Mouse (Mus musculus) induced T-regulatory cell, adult 2 months (primary cell): Measurements from ENCODE around the gene Lrp8.

ENCODE experiments used
- DNase-seq: peaks from one replicate; pipeline ENCODE4 v3.0.0-alpha.2; 2012; ENCODE audit warnings: low read depth

Lrp8 gene

DNA sequence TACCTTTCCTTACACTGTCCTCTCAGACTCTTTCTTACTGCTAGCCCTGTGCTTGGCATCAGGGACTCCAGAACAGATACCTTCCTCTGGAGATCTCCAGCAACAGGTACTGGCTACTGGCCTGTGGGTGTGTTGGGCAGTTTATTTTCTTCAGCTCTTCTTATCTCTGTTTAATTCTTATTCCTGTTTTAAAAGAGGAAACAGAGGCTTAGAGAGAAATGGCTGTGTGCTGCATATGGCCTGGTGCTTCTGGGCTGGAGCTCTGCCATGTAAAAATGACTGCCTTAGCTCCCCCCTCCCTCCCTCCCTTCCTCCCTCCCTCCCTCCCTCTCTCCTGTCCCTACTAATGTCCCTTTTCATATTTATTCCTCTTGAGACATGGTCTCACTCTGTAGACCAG is 6.6 kb downstream of the Lrp8 start:
- no peak for DNase-seq

DNA sequence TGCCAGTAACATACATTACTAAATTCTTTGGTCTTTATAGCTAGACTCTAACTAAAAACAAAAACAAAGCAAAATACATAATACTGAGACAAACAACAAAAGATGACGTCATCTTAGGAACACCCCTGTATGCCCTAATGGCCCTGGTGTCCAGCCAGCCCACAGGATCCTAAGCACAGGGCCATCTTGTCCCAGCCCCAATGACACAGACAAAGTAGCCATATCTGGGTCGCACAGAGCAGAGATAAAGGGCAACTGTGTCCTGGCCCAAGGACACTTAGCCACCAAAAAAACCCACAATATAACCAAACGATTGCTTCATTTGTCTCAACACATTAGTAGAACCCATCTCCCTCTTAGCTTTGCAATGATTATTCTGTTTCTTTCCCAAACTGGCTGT is 8.9 kb downstream of the Lrp8 start:
- no peak for DNase-seq

GRCm38 (mm10) chr4:107811716-107812330 is 9.8 kb downstream of the Lrp8 start:
- DNase-seq: no peak

- no peak for DNase-seq
Observed at GRCm38 (mm10) chr4:107812336-107812735, 10.3 kb downstream of the Lrp8 start.

- DNase-seq: no peak
Observed at GRCm38 (mm10) chr4:107816459-107816858, 14.4 kb downstream of the Lrp8 start.

DNA sequence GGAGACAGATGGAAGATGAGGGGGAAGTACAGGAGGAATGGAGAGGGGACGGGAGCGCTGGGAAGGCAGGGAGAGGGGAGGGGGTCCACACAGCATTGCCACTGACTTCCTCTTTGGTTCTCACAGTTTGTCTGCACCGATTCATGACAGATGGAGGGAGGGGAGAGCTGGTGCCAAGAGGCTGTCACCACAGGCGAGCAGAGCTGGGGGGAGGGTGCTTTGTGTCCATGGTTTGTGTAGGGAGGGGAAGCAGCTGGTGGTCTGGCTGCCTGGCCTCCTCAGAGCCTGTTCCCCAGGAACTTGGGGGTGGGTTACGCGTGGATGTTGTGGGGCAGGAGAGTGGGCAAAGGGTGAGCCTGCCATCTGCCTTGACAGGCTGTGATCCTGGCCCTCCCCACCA is 15.4 kb downstream of the Lrp8 start:
- DNase-seq: no peak

DNA sequence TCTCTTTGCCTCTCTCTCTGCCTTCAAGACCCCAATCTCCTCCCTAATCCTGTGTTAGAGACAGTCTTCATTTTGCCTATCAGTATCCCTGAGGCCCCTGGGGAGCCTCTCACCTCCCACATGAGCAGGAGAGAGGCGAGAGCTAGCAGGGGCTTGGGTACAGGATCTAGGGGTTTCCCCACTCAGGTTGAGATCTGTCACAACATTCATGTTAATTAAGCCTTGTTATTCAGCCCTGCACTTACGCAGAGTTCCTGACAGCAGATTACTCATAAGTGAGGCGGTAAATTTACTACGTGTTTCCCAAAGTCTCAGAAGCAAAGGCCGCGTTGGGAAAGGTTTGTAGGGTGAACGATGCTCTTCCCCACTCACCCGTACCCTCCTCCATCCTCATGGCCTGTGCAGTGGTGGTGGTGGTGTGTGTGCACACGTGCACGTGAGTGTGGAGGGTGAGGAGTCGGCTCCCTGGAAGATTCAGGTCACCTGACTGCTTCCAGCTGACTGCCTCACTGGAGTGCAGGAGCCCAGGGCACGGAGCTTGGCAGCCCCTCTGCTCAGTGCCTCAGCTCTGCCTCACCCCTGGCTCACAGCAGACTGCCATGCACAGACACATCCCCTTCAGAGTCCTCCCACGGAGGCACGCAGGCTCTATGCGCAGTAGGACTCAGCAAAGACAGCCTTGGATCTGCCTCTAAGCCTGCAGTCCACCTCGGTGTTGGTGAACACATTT is 18.1 kb downstream of the Lrp8 start:
- peak; percentile 42 for DNase-seq

DNA sequence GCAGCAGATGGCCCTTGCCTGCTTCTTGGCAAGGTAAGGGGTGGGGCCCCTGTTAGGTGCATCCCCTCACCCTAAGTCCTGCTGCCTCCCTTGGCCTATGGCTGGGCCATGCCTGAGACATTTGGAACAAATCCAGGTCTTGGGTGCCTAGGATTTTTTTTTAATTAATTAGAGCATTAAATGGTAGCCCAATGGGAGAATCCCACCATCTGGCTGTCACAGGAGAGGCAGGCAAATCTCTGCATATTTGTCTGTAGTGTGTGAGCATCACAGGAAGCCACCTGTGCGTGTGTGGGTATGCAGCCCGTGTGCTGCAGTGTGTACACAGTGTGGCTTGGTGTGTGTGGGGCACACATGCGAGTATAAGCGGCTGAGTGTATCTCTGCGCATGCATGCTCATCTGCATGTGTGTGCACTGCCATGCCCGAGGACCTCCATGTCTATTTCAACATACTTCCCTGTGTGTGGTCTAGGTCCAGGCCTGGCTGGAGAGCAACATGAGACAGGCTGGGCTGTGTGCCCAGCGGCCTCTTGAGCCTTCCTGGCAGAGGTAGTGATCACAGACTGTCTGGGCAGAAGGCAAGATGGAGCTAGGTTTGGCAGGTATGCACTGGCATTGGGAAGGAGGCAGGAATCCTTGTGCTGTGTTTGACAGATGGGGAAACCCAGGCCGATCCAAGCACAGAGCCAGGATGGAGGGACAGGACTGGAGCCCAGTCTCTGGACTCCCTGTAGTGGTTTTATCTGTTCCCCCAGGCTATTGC is 19.0 kb downstream of the Lrp8 start:
- no peak for DNase-seq

- no peak for DNase-seq
Observed at GRCm38 (mm10) chr4:107822936-107823411, 20.9 kb downstream of the Lrp8 start.

- no peak for DNase-seq
Observed at GRCm38 (mm10) chr4:107823511-107823910, 21.4 kb downstream of the Lrp8 start.

DNA sequence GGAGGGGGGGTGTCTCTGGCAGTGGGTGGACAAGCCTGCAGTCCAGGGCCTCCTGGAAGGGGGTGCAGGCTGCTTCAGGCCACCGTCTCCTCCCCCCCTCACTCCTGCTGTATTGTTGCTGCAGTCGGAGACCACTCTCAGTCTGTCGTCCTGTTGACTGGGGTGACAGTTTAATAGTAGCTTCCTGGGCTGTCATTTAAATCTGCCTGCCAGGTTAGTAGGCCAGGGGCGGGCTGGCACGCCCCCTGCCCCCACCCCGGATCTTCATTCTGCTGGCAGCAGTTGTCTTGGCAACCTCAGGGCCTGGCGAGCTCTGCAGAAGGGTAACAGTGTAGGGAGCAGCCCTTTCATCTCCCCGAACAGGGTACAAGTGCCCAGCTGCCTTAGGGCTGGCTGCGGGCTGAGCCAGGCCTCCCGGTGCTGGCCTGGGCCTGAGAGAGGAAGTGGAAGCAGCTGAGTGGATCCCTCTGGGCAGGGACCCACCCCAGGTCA is 26.7 kb downstream of the Lrp8 start:
- no peak for DNase-seq

- DNase-seq: peak; percentile 31
Observed at GRCm38 (mm10) chr4:107829675-107830074, 27.6 kb downstream of the Lrp8 start.

- no peak for DNase-seq
Observed at GRCm38 (mm10) chr4:107830189-107830588, 28.1 kb downstream of the Lrp8 start.

DNA sequence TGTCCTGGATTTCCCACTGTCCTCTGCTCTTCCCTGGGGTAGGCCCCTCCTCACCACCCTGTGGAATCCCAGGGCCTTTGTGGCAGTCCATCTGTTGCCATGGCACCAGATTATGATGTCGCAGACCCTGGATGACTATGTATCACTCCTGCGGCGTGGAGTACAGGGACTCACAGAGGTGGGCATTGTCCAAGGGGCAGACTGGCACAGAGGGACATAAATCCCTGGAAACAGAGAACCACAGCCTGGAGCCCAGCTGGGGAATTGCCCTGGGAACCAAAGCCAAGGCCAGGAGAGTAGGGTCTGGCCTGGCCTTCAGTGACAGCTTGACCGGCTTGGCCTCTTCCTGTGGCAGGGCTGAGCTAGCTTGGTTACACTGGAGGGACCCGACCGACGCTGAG is 28.8 kb downstream of the Lrp8 start:
- no peak for DNase-seq

- no peak for DNase-seq
Observed at GRCm38 (mm10) chr4:107831678-107832077, 29.6 kb downstream of the Lrp8 start.

- DNase-seq: no peak
Observed at GRCm38 (mm10) chr4:107833525-107833924, 31.5 kb downstream of the Lrp8 start.

- no peak for DNase-seq
Observed at GRCm38 (mm10) chr4:107834643-107835314, 32.7 kb downstream of the Lrp8 start.

DNA sequence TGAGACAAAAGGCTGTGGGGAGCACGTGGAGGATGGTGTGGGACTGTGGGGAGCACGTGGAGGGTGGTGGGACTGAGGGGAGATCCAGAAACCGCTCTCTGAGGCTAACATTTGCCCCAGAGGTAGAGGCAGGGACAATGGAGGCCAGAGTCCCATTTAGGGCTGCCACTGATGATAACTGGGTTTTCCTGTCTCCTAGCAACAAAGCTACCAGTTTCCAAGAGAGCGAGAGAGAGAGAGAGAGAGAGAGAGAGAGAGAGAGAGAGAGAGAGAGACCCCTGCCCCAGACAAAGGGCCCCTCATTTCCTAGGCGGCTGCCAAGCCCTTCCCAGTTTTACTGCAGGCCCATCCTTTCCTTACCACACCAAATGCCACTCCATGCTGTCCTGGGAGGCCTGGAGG is 33.4 kb downstream of the Lrp8 start:
- DNase-seq: no peak

DNA sequence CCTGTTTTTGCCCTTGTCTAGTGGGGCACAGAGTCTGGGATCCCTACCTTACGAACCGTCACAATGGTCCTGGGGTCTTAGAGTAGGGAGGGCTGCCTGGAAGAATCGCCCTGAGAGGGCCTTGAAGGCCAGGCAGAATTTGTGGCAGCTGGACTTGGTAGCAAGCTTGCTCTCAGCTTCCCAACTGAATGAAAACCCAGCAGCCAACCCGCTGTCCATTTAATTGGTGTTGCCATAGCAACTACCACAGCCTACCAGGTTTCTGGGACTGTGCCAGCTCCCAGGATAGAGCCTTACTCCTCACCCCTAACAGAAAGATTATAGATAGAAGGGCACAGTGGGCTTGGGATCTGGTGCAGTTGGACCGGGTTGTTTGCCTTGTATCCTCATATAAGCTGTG is 34.7 kb downstream of the Lrp8 start:
- DNase-seq: no peak

GRCm38 (mm10) chr4:107837910-107838309 is 35.8 kb downstream of the Lrp8 start:
- DNase-seq: no peak

DNA sequence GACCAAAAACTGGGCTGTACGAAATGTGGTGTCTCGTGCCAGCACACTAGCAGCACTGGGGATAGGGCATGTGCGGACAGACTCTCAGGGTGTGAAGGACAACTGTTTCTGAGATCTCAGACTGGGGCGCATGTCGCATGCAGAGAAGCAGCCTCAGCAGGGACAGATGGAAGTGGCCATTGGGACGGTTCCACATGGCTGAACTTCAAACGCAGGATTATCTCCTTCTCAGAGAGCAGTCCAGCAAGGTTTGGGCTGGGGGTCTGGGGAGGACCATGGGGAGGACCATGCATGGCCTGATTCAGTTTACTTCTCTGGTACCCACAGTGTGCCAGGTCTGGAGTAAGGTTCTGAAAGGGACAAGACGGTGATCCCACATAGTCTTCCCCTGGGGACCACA is 41.6 kb downstream of the Lrp8 start:
- no peak for DNase-seq

- DNase-seq: peak; percentile 74
Observed at GRCm38 (mm10) chr4:107844971-107845370, 42.9 kb downstream of the Lrp8 start.
